Mouse (Mus musculus) megakaryocyte, embryonic 14.5 days (primary cell): ENCODE results near the gene Cnpy2. TPM values are rescaled to one million over a fixed set of nuclear protein-coding genes. Genes with fewer than 3 reads are reported as not detected.

Experiments
- H3K27me3 ChIP-seq: replicated peaks from 2 replicates; pipeline ENCODE3; 2012; ENCODE audit warnings: inconsistent platforms
- H3K36me3 ChIP-seq: replicated peaks from 2 replicates; pipeline ENCODE3; 2012; ENCODE audit warnings: low read length, inconsistent platforms, mixed read lengths
- H3K4me1 ChIP-seq: 2 replicates; pipeline ENCODE4 v1.6.1; 2012; ENCODE audit warnings: inconsistent platforms
- H3K4me3 ChIP-seq: replicated peaks from 2 replicates; pipeline ENCODE3; 2012; ENCODE audit warnings: moderate library complexity, mild to moderate bottlenecking, inconsistent platforms
- H3K9me3 ChIP-seq: 2 replicates; pipeline ENCODE4 v1.6.1; 2012; ENCODE audit warnings: inconsistent platforms
- FLI1 ChIP-seq: IDR thresholded peaks from 2 replicates; pipeline ENCODE4 v1.6.1; 2012; ENCODE audit warnings: low read length, inconsistent platforms, mixed read lengths
- GATA1 ChIP-seq: IDR thresholded peaks from 3 replicates; pipeline ENCODE4 v1.6.1; 2012; ENCODE audit warnings: mixed read lengths, low read length, inconsistent platforms, borderline replicate concordance
- polyA plus RNA-seq: library from polyadenylated mRNA; stranded (reverse); fragments of >175 nt; gene quantifications from 2 replicates; pipeline ENCODE4 v1.2.3, GENCODE M21; 2012; ENCODE audit warnings: low replicate concordance; ENCODE audit not compliant: insufficient read depth

Gene Cnpy2
- polyA plus RNA-seq, 1 experiment: 98.4 TPM

DNA sequence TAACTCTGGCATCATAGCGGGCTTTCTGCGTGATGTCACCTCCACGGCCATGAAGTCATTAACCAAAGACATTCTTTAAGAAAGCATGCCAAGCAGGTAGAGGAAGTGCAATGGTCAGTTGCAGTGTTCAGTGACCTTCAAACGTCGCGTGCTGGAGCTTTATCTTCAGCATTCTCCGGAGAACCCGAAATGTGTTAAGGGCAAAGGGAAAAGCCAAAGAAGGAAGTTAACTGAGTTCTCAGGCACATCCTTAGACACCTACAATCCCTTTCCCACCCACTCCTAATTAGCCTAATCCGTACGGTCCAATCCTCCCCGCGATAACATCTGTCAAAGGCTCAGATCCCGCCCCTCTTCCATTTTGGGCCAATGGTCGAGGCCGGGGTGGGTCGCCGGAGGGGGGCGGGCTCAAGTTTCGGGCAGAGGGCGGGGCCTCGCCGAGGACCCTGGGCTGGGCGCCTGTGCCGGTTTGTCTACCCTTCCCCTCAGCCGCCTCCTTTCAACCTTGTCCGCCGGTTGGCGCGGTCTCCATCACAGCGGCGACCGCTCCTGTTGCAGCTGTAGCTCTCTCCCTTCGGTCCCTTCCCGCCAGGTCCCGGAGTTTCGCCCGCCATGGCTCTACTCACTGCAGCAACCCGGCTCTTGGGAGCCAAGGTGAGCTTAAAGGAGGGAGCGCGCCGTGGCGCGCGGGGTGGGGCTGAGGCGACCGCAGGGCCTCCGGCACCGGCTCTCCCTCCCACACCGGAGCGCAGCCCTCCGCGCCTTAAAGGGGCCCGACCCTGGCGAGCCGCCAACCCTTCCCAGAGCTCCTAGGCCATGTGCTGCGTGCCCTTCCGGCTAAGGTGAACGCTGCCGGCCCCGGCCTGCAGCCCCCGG is 15.3 kb downstream of the Cnpy2 start, which contains the start of gene Cs:
TSS of gene Cs (plus strand) at position 429 of the 876 bp plus-strand sequence.
- H3K36me3 ChIP-seq: peaks cover 9% of the 10 kb centered on the region
- H3K27me3 ChIP-seq: no peaks in the 10 kb centered on the region
- no peaks in the 10 kb centered on the region for H3K9me3 ChIP-seq
- peaks cover 63% of the 10 kb centered on the region for H3K4me1 ChIP-seq
- TF ChIP-seq FLI1: no peak
- peak within 1 kb of the TSS; percentile 96 for H3K4me3 ChIP-seq

DNA sequence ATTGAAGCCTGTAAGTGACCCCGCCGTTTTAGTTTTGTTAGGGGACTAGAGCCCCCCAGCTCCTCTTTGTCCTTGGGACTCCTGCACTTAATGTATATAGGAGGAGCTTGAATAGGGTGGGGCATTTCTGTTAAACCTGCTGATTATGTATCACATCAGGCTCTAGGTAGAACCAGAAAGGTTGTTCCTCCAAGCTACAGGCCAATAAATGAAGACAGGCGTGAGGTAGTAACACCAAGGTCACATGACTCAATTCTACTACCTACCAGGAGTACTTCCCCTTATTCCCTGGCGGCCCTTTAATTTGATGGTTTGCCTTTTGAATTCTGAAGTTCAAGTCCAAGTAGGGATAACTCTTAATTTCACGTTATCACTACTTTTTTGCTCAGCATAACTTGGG is 16.2 kb downstream of the Cnpy2 start:
- Histone ChIP-seq H3K9me3 (no peaks in the 10 kb centered on the region), H3K27me3 (no peaks in the 10 kb centered on the region), H3K4me1 (peaks cover 71% of the 10 kb centered on the region), H3K36me3 (peaks cover 9% of the 10 kb centered on the region), H3K4me3 (peak overlapping the region; percentile 96)
- no peak for TF ChIP-seq GATA1
- TF ChIP-seq FLI1: no peak

DNA sequence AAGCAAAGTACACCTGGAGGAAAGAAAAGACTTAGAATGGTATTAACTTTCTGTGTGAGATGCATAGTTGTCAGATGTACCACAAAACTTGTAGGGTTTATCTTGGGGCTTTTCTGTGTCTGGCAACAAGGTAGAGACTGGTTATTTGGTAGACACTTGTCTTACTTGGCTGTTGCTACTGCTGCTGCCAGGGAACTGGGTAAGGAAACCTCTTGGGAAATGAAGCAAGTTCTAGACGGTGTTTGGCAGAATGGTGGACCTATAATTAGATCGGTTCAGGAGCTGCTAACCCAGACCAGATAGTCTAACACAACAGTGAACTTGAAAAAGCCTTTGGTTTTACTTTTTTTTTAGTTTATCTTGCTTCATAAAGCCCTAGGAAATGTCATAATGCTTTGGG is 16.7 kb downstream of the Cnpy2 start:
- no peaks in the 10 kb centered on the region for H3K27me3 ChIP-seq
- peak overlapping the region; percentile 96 for H3K4me3 ChIP-seq
- TF ChIP-seq GATA1: no peak
- no peak for TF ChIP-seq FLI1
- H3K4me1 ChIP-seq: peaks cover 76% of the 10 kb centered on the region
- no peaks in the 10 kb centered on the region for H3K9me3 ChIP-seq
- peaks cover 9% of the 10 kb centered on the region for H3K36me3 ChIP-seq

DNA sequence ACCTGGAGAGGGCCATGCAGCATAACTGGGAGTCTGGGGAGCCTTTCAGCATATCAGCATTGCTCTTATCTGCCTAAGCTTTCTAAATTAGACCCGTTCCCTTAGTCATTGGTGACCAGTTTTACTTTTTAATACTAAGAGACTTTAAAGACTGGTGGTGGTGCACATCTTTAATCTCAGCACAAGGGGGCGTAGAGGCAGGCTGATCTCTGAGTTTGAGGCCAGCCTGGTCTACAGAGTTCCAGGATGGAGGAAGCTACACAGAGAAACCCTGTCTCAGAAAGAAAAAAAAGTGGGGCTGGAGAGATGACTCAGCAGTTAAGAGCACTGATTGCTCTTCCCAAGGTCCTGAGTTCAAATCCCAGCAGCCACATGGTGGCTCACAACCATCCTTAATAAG is 18.0 kb downstream of the Cnpy2 start:
- peaks cover 86% of the 10 kb centered on the region for H3K4me1 ChIP-seq
- no peaks in the 10 kb centered on the region for H3K27me3 ChIP-seq
- no peaks in the 10 kb centered on the region for H3K9me3 ChIP-seq
- H3K36me3 ChIP-seq: peaks cover 9% of the 10 kb centered on the region
- TF ChIP-seq GATA1 (no peak), FLI1 (no peak)
- H3K4me3 ChIP-seq: no peak overlapping the region

DNA sequence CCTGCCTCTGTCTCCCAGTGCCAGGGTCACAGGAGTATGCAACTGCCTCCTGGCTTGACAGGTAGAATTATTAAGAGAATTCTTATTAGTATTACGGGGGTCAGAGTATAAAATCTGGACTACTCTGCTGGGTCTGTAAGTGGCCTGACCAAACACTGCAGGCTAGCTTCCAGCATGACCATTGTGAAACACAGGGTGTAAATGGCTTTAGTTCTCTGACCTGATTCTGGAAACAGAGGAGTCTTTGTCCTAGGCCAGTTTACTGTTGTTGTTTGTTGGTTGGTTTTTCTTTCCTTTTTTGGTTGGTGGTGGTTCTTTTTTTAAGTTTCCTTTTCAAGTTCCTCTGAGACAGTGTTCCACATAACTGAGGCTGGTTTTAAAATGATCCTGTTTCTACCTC is 21.2 kb downstream of the Cnpy2 start:
- Histone ChIP-seq H3K4me1 (peaks cover 69% of the 10 kb centered on the region), H3K9me3 (no peaks in the 10 kb centered on the region), H3K36me3 (peaks cover 15% of the 10 kb centered on the region), H3K27me3 (no peaks in the 10 kb centered on the region), H3K4me3 (no peak overlapping the region)
- TF ChIP-seq FLI1 (no peak), GATA1 (no peak)

DNA sequence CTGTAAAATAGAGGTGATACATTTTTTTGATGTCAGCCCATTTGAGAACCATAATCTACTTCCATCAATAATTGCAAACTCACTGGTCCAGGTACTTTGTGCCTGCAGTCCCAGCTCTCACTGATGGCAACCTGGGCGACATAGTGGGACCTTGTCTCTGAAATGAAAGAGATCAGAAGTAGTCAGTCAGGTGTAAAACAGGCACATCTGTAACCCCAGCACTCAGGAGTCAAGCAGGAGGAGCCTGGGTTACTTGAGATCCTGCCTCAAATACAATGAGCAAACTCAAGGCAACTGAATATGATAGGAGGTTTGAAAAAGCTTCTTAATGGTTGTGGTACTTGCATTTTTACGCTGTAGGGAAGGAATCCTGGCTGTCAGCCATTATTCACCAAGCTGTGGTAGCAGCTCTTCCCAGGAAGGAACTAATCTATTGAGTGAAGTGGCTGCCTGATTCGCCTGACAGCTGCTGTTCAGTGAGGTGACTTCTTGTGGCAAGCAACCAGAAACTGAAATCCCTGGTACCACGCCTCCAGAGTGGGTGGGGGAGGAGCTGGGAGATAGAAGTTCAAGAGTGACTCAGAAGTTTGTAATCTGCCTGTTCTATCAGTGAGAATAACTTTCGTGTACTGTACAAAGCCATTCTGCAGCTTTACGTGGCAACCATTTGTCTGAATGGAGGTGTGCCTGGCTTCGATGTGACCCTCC is 22.5 kb downstream of the Cnpy2 start:
- Histone ChIP-seq H3K27me3 (no peaks in the 10 kb centered on the region), H3K36me3 (peaks cover 25% of the 10 kb centered on the region), H3K4me3 (peak overlapping the region; percentile 85), H3K9me3 (no peaks in the 10 kb centered on the region), H3K4me1 (peaks cover 57% of the 10 kb centered on the region)
- no peak for TF ChIP-seq FLI1
- TF ChIP-seq GATA1: no peak

DNA sequence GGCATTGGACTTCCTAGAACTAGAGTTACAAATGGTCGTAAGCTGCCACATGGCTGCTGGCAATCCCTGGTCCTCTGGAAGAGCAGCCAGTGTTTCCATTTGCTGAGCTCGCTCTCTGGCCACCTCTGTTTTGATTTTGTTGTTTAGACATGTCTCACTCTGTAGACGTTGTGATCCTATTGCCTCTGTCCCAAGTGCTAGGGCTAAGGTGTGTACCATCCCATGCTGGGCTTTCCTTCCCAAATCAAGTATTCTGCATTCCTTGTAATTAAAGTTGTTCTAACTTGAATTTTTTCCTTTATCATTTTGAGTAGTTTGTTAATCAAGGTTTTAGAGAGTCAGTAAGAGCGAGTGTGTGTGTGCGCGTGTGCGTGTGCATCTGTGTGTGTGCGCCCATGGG is 25.3 kb downstream of the Cnpy2 start:
- no peak for TF ChIP-seq FLI1
- no peak for TF ChIP-seq GATA1
- no peak overlapping the region for H3K4me3 ChIP-seq
- H3K27me3 ChIP-seq: no peaks in the 10 kb centered on the region
- peaks cover 43% of the 10 kb centered on the region for H3K36me3 ChIP-seq
- H3K9me3 ChIP-seq: no peaks in the 10 kb centered on the region
- peaks cover 34% of the 10 kb centered on the region for H3K4me1 ChIP-seq

DNA sequence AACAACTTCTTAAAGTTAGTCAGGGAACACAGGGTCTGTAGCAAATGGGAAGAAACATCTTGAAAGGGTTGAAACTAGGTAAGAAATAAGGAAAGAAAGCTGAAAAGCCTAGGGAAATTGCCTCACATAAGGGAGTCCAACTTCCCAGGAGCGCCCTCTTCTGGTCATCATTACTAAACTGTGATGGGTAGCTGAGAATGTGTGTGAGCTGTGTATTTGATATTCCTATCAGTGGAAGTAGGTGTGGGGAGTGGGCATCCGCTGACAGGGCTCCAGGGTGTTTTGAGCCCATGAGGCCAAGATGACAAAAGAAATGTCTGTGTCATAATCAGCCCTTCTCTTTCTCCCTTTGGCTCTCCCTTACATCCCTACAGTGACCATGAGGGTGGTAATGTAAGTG is 36.5 kb downstream of the Cnpy2 start:
- no peak for TF ChIP-seq GATA1
- no peak for TF ChIP-seq FLI1
- Histone ChIP-seq H3K27me3 (no peaks in the 10 kb centered on the region), H3K4me1 (peaks cover 11% of the 10 kb centered on the region), H3K4me3 (no peak overlapping the region), H3K36me3 (peaks cover 88% of the 10 kb centered on the region), H3K9me3 (no peaks in the 10 kb centered on the region)

DNA sequence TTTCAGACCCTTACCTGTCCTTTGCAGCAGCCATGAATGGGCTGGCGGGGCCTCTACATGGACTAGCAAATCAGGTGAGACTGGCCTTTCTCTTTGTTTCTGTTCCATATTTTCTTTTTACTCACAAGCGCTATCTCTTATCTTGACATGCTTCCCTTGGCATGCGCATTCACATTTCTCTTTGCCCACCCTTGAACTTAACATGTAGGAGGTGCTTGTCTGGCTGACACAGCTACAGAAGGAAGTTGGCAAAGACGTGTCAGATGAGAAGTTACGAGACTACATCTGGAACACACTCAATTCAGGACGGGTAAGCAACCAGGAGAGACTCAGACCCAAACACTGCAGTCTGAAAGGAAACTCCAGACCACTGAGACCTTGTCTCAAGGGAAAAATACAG is 37.0 kb downstream of the Cnpy2 start:
- H3K4me3 ChIP-seq: no peak overlapping the region
- no peaks in the 10 kb centered on the region for H3K27me3 ChIP-seq
- TF ChIP-seq FLI1 (no peak), GATA1 (no peak)
- peaks cover 11% of the 10 kb centered on the region for H3K4me1 ChIP-seq
- peaks cover 85% of the 10 kb centered on the region for H3K36me3 ChIP-seq
- H3K9me3 ChIP-seq: no peaks in the 10 kb centered on the region

DNA sequence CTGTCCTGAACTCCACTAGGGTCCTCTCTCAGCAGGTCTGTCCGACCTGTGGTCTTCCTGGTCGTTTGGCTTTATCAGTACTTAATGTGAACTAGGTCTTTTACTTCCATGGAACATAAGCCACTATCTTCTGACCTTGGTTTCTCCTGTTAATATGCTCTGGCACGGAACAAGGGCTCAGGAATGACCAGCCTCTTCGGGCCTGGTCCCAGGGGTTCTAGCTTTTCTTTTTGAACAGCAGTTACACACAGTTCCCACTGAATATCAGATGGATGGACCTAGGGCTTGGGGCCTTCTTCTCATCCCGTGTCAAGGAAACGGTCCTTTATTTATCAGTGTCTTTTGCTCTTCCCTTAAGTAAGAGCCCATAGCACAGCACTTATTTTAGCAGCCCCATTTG is 39.6 kb downstream of the Cnpy2 start:
- Histone ChIP-seq H3K4me1 (peaks cover 11% of the 10 kb centered on the region), H3K27me3 (no peaks in the 10 kb centered on the region), H3K9me3 (no peaks in the 10 kb centered on the region), H3K4me3 (no peak overlapping the region), H3K36me3 (peaks cover 84% of the 10 kb centered on the region)
- TF ChIP-seq FLI1 (no peak), GATA1 (no peak)
